Mouse (Mus musculus) adrenal gland, postnatal 14 days (tissue): ENCODE results near the gene Prkd1. TPM values are rescaled to one million over a fixed set of nuclear protein-coding genes. Genes with fewer than 3 reads are reported as not detected.
"Not testable (repeated sequence)": the region's sequence is repeated elsewhere in the genome, so short reads cannot be mapped to it uniquely, and the experiment has no call there.

Experiments
- DNase-seq: peaks from one replicate; pipeline ENCODE4 v3.0.0; 2021; ENCODE audit warnings: mixed read lengths
- long read RNA-seq, 2 experiments: library from polyadenylated mRNA; stranded (forward); transcript quantifications; one replicate each; pipeline ENCODE4 v2.0.0; 2021
- total RNA-seq: library from RNA; stranded (reverse); gene quantifications from 2 replicates; pipeline ENCODE4 v1.2.3, GENCODE M21; 2021

Prkd1 gene
- 11.0 and 13.0 TPM in 2 replicates for total RNA-seq
- long read RNA-seq, experiment 1, partial matches to known transcripts: 1 of 15 reads
- long read RNA-seq, experiment 1, other reads (novel, unspliced or antisense): 11 of 15 reads
- long read RNA-seq, experiment 2, partial matches to known transcripts: 0 of 6 reads
- long read RNA-seq, experiment 2, other reads (novel, unspliced or antisense): 6 of 6 reads

- peak; percentile 87 for DNase-seq
Observed at GRCm38 (mm10) chr12:50648671-50649541, at the start of gene Prkd1. Gene Prkd1, minus strand, starts transcription at chr12:50649098.

DNA sequence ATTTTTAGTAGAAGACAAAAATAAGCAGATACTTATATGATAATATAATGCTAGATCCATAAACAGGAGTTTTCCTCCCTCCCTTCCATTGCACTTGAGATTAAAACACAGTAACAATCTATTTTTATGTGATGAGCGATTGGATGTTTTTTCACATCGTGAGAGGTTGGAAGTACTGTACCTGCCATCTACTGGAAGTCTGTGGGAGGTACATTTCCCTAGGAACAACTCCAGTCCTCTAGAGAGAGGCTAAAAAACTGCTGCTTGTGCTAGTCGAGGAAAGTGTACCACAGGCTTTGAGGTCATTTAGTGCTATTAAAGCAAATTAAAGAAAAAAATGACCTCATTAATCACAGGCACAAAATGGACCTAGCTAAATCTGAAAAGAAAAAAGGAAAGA is 48.6 kb upstream of the Prkd1 start:
- DNase-seq: peak; percentile 11

- DNase-seq: peak; percentile 43
Observed at GRCm38 (mm10) chr12:50648176-50648670, 675 bp downstream of the Prkd1 start.

DNA sequence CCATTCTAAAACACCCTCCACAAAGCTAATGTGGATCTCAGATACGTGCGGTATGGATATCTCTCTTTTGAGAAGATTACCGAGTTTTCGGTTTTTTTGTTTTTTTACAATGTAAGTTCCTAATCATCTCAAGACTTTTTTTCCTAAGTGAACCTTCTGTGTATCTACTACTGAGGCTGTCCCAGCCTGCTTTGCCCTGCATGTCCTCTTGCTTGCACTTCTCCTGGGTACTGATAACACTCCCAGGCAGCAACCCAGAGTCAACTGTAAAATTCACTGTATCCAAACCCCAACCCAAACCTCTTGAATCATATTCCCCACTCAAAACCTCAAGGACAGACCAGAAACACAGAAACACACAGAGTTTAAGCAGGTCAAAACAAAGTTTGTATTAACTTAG is 2.0 kb downstream of the Prkd1 start:
- DNase-seq: no peak

DNA sequence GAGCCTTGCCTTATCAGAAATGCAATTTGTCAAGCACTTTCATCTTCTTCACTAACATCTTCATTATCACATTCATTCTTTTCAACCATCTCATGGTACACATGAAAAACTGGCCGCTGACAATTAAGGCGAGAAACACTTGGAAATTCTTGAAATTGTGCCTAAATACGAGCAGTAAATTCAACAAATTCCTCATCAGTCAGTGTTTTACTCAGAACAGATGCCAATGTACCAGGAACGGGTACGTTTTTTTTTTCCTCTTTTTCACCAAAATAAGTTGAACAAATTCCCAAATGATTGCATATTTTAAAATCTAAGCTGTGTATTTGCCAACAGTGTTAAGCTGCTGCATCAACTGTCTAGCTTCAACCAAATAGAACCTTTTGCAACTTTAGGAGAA is 6.2 kb downstream of the Prkd1 start:
- no peak for DNase-seq

- no peak for DNase-seq
Observed at GRCm38 (mm10) chr12:50640171-50640570, 8.7 kb downstream of the Prkd1 start.

DNA sequence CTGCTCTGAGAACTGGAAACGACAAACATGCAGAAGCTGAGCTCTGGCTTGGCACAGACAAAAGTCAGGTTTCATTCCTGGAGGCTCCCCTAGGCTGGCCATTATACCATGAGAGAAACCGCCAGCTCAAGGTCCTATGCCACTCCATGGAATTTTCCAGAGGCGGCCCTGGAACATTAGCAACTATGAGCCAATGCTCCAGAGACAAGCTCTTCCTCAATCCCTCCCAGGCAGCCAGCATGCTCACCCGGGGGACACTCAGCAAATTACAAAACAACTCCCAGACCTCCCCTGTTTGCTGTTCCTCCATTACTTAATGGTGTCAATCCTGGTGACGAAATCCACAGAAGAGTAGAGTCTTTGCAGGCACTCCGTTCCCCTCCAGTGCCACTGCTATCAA is 14.5 kb downstream of the Prkd1 start:
- peak; percentile 82 for DNase-seq

DNA sequence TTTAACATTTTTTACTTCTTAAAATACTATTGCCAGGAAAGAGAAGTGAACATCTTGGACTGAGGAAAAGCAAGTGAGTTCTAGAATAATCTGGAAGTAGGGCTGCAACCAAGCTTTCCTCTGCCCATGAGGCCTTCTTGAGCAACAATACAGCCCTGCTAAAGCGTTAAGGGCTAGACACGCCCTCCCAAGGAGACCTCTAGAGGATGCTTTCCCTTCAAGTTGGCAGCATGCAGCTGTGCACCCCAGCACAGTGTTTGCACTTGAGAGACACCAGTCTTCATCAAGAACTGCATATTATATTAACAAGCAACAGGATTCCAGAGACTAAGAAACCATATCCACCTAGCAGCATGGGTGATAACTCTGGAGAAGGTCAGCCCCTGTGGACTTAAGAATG is 22.8 kb downstream of the Prkd1 start:
- not testable (repeated sequence) for DNase-seq

- no peak for DNase-seq
Observed at GRCm38 (mm10) chr12:50624175-50624574, 24.7 kb downstream of the Prkd1 start.

GRCm38 (mm10) chr12:50615852-50616251 is 33.0 kb downstream of the Prkd1 start:
- DNase-seq: no peak

DNA sequence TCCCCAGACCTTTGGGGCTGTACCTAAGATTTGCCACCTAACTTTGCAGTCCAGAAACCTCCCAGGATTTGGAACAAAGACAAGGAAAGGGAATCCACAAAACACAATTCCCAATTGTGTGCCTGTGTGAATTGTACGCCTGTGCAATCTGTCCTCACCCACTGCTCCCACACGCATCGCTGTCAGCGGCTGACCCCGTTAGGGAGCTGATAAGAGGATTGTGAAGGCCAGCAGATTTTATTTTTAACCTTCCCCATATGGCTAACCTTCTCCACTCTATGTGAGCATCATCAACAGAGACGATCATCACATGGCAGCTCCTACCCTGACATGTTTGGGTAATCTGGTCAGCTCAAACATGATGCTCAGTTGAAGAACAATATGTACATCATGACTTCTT is 34.6 kb downstream of the Prkd1 start:
- DNase-seq: no peak

DNA sequence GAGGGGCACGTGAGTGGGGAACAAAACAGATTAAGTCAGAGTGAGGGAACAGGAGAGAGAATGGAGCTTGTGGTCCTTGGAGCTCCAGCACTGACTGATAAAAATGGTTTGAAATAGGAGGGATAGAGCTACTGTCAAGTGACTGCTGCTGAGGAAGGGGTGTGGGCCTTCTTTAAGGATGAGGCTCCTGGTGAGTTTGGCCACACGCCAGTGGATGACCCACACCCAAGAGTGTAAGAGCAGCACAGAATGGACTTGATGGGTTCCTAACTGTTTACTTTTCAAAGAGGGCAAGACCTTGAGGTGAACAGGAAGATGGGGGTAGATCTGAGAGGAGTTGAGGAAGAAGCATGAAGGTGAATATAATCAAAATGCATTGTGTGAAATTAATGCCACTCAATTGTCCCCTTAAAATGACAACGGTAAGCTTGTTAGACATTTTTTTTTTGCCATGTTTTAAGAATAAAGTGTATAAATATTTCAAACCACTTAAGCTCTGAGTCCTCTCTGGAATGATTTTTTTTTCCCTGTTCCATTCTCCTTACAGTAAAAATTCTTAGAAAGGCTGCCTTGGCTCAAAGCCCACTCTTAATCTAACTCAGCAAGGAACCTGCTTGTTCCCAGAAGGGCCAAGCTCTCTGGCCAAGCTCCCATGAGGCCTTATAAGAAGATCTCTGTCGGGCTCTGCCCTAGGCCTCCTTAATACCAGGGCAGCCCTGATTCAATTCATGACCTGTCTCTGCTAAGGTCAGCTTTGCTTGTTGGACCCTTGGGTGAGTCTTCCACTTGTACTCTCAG is 42.0 kb downstream of the Prkd1 start:
- peak; percentile 11 for DNase-seq

GRCm38 (mm10) chr12:50599370-50599769 is 49.5 kb downstream of the Prkd1 start:
- DNase-seq: no peak

DNA sequence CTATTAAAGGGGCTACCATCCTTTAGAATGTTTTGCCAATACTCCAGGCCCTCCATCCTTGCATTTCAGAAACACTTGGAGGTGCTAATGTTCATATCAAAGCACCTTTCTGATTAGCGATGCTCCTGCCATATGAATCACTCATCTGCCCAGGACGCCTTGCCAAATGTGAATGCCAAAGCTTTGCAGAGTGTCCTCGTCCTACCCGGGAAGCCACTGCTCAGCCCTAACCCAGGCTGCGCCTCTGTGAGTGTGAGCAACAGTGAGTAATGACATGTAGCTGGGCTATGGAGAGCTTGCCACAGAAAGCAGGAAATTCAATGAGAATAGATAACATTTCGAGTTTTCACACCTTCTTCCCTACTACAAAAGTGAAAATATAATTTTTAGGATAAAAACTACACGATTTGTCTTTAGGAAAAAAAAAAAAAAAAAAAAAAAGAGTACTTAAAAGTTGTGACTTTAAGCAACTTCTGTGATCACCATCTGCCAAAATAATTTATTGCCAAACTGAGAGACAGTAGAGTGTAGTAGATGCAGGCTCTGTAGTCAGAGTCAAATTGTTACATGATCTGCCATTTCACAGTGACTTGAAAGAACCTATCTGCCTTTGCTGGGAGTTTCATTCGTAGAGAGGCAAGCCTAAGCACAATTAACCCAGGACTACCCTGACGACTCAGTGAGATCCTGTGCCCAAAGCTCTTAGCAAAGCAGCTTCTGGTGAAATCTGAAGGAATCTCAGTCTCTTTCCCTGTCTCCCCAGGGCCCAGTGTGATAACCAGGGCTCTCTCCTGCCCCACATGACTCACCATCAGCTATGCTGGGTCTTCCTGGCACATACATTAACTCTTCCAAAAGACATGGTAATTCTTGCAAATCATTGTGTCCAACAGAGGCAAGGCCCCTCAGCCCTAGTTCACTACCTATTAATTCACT is 50.6 kb downstream of the Prkd1 start:
- DNase-seq: peak; percentile 71

DNA sequence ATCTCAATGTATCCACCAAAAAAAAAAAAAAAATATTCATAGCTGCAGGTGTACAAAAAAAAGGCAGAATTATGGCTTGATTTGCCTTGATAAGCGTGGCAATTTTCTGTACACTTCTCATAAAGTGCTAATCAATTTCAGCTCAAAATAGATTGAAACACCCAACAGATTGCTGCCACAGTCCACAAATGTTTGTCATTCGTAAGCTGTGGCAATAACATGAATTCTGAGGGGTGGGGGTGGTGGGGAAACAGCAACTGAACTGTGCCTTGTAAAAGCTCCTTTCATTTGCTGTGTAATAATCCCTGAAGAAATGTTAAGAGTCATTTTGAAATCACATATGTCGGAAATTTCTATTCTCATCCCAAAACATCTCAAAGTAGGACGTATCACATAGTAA is 51.4 kb downstream of the Prkd1 start:
- no peak for DNase-seq

DNA sequence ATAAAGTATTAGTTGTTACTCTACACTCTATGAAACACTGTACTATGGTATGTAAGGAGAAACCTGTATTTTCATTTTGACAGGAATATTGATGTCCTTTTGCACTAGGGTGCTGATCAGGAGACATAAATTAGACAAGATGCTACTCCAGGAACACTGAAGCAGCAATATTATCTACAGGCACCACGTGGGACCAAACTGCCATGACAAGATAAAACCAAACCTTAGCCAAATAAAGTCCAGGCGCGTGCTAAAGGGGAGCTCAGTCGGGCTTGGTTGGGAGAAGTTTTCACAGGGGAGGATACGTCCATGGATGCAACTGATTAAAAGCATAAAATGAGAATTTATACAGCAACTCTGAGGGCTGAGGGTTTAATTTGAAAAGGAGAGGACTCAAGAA is 53.1 kb downstream of the Prkd1 start:
- no peak for DNase-seq

DNA sequence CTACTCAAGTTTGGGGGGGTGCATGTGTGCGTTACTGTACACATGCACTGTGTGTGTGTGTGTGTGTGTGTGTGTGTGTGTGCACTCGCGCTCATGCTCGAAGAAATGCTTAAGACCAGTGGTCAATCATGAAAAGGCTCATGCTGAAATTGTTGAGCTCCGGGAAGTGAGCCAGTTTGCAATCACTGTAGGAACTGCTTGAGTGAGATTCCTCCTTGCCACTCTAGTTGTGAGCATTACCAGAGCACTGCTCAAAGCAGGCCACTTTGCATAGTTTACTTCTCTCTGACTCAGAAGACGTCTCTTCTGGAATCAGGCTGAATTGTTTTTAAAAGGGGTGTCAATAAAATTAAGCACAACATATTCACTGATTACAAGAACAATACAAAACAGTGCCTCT is 54.4 kb downstream of the Prkd1 start:
- no peak for DNase-seq

DNA sequence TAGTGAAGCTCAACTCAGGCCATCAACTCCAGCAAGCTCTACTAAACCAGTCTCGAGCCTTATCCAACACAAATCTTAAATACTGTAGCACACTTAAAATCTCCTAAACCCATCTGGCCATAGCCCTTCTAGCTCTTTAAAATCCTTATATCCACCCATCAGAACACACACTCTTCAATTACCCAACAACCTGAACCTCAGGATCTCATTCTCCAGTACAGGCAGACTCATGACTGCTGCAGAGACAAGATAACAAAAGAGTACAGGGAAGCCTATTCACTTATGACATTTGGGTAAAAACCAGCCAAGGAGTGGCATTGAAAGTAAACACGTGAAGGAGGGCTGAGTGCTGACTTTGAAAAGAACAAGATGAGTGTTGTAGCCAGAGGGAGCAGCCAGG is 55.4 kb downstream of the Prkd1 start:
- no peak for DNase-seq

DNA sequence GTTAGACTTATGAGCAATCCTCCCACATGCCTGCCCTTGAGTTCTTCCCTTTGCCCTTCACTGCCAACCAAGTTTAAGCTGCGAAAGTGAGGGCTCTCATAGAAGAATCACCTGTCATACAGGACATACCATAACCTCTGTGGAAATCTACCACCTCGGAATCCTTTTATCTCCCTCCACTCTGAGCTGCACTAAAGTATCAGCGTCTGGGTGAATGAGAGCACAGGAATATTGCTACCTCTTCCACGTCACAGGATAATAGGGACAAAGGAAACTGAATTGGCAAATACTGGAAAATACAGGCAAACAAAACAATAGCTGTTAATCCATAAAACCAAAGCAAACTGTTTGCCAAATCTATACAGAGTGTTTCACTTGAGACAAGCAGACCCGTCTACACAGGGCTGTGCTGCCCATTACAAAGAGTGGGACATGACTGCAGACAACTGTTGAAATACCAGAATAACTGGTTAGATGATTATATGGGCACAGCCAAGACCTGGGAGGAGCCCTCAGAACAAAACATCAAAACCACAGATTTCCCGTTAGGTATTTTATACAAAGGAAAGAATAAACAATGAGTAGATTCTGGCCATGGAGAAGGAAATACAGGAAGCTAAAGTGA is 60.6 kb downstream of the Prkd1 start:
- DNase-seq: no peak

- DNase-seq: no peak
Observed at GRCm38 (mm10) chr12:50565198-50565597, 83.7 kb downstream of the Prkd1 start.

DNA sequence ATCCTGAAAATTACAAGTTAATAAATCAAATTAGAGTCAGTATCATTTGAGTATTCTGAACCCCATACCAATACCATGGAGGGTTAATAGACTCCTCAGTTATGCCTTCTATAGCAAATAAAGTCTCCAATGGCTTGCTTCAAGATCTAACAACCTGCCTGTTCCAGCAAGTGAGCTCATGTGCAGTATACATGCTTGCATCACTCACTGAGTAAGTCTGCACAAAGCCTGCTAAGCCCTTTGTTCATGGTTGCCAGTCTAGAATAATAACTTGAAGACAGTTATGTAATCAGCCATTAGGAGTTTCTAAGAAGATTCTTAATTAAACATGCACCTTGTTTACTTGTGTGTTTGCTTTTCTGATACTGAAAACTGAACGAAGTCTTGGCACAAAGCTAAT is 88.4 kb downstream of the Prkd1 start:
- no peak for DNase-seq
